Mouse (Mus musculus): ENCODE measurements around the gene Cmtm8. TPM values are rescaled to one million over a fixed set of nuclear protein-coding genes. Genes with fewer than 3 reads are reported as not detected.

Cmtm8 gene
- polyA plus RNA-seq, 1 experiment = not detected

DNA sequence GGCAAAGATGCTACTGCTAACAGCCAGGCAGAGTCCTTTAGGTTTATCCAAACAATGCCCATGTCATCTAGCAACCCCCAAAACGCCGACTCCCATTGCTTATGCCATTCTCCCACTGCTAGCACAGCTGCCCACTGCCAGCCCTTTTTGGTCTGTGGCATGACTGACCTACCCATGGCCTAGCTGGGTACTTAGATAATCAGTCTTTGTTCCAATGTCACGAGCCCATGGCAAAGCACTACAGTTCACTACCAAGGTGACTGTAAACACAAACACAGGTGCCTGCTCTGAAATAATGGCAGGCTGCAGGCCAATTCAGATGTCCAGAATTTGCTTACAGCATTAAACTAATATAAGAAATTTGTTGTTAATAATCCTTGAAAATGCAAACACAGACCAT lies 25.0 kb downstream of the Cmtm8 start:
- H3K27me3 ChIP-seq (ENCODE audit: control insufficient read depth, insufficient read depth, insufficient read length) = no peaks in the 10 kb centered on the region
- no peaks in the 10 kb centered on the region for H3K79me2 ChIP-seq (ENCODE audit: control insufficient read depth, insufficient read depth)
- no peaks in the 10 kb centered on the region for H3K36me3 ChIP-seq (ENCODE audit: control insufficient read depth, insufficient read depth)
- no peak overlapping the region for H3K4me2 ChIP-seq (ENCODE audit: low read depth)
- H3K4me3 ChIP-seq = no peak overlapping the region
- H3ac ChIP-seq (ENCODE audit: control insufficient read depth, insufficient read length) = no peak overlapping the region
- TF ChIP-seq POLR2AphosphoS2 (IDR thresholded peaks at IDR 0.05; ENCODE audit: insufficient read length, low read depth) = no peak
- TF ChIP-seq POLR2A (IDR thresholded peaks at IDR 0.05; ENCODE audit: insufficient read length, low read depth) = no peak
- no peak for TF ChIP-seq MYOD1 (IDR thresholded peaks at IDR 0.05; ENCODE audit: control insufficient read depth in 1 of 3, insufficient read length in 2 of 3, low read depth in 2 of 3)
- TF ChIP-seq MYOG (IDR thresholded peaks at IDR 0.05; ENCODE audit: control insufficient read depth in 1 of 3, insufficient read depth in 1 of 3, insufficient read length in 2 of 3, low read depth in 2 of 3) = no peak
- no peak for TF ChIP-seq E2F4 (IDR thresholded peaks at IDR 0.05; ENCODE audit: insufficient read depth)
- TF ChIP-seq REST (IDR thresholded peaks at IDR 0.05; ENCODE audit: insufficient read depth, insufficient read length) = no peak
- TF ChIP-seq TCF12 (IDR thresholded peaks at IDR 0.05; ENCODE audit: insufficient read depth, poor library complexity, severe bottlenecking) = no peak
- no peak for TF ChIP-seq USF1 (IDR thresholded peaks at IDR 0.05; ENCODE audit: low read depth)
- no peak for TF ChIP-seq CEBPB (IDR thresholded peaks at IDR 0.05; ENCODE audit: insufficient read depth, poor library complexity, severe bottlenecking)
- no peak for TF ChIP-seq TCF3 (IDR thresholded peaks at IDR 0.05; ENCODE audit: insufficient read length, low read depth)
- no peak for TF ChIP-seq SRF (IDR thresholded peaks at IDR 0.05; ENCODE audit: control insufficient read depth, insufficient read length, low read depth)
- no peak for TF ChIP-seq MAX (IDR thresholded peaks at IDR 0.05; ENCODE audit: low read depth)

DNA sequence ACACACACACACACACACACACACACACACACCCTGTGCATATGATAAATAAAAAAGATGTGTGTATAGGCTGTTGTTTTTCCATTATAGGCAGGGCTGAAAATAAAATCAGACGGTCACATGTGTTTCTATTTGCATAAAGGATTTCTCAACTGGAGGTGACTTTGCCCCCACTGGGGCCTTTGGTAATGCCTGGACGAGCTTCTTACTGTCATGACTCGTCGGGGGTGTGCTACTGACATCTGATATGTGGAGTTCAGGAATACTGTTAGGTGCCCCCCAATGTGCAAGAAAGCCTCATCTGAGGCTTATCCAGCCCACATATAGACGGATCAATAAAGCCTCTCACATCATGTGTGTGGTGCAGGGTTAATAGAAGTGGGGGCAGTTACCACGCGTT lies 26.9 kb downstream of the Cmtm8 start:
- H3ac ChIP-seq (ENCODE audit: control insufficient read depth, insufficient read length) = no peak overlapping the region
- H3K36me3 ChIP-seq (ENCODE audit: control insufficient read depth, insufficient read depth) = no peaks in the 10 kb centered on the region
- H3K27me3 ChIP-seq (ENCODE audit: control insufficient read depth, insufficient read depth, insufficient read length) = no peaks in the 10 kb centered on the region
- H3K79me2 ChIP-seq (ENCODE audit: control insufficient read depth, insufficient read depth) = no peaks in the 10 kb centered on the region
- H3K4me2 ChIP-seq (ENCODE audit: low read depth) = no peak overlapping the region
- TF ChIP-seq MYOG (IDR thresholded peaks at IDR 0.05; ENCODE audit: control insufficient read depth in 1 of 3, insufficient read depth in 1 of 3, insufficient read length in 2 of 3, low read depth in 2 of 3) (no peak), USF1 (IDR thresholded peaks at IDR 0.05; ENCODE audit: low read depth) (no peak), TCF3 (IDR thresholded peaks at IDR 0.05; ENCODE audit: insufficient read length, low read depth) (no peak), MAX (IDR thresholded peaks at IDR 0.05; ENCODE audit: low read depth) (no peak), REST (IDR thresholded peaks at IDR 0.05; ENCODE audit: insufficient read depth, insufficient read length) (no peak), E2F4 (IDR thresholded peaks at IDR 0.05; ENCODE audit: insufficient read depth) (no peak)
- no peak overlapping the region for H3K4me3 ChIP-seq

DNA sequence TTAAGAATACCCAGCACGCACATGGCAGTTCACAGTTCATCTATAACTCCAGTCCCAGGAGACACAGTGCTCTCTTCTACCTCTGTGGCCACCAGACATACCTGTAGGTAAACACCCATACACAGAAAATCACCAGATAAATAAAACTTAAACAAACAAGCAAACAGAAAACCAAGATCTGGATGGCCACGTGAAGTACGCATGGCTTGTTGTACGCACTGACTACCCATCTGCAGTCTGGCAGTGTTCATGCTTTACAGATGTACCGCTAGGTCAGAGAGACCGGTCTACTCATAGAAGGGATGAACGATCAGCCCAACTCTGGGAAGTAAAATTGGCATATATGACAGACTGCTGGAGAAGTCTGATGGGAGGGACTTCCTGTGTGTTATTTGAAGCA lies 27.8 kb downstream of the Cmtm8 start:
- Histone ChIP-seq H3K79me2 (ENCODE audit: control insufficient read depth, insufficient read depth) (no peaks in the 10 kb centered on the region), H3K4me3 (no peak overlapping the region), H3ac (ENCODE audit: control insufficient read depth, insufficient read length) (no peak overlapping the region), H3K36me3 (ENCODE audit: control insufficient read depth, insufficient read depth) (no peaks in the 10 kb centered on the region), H3K4me2 (ENCODE audit: low read depth) (no peak overlapping the region), H3K27me3 (ENCODE audit: control insufficient read depth, insufficient read depth, insufficient read length) (no peaks in the 10 kb centered on the region)
- TF ChIP-seq TCF12 (IDR thresholded peaks at IDR 0.05; ENCODE audit: insufficient read depth, poor library complexity, severe bottlenecking) = no peak
- TF ChIP-seq SRF (IDR thresholded peaks at IDR 0.05; ENCODE audit: control insufficient read depth, insufficient read length, low read depth) = no peak
- no peak for TF ChIP-seq REST (IDR thresholded peaks at IDR 0.05; ENCODE audit: insufficient read depth, insufficient read length)
- TF ChIP-seq MYOG (IDR thresholded peaks at IDR 0.05; ENCODE audit: control insufficient read depth in 1 of 3, insufficient read depth in 1 of 3, insufficient read length in 2 of 3, low read depth in 2 of 3) = no peak
- TF ChIP-seq TCF3 (IDR thresholded peaks at IDR 0.05; ENCODE audit: insufficient read length, low read depth) = no peak
- TF ChIP-seq CEBPB (IDR thresholded peaks at IDR 0.05; ENCODE audit: insufficient read depth, poor library complexity, severe bottlenecking) = no peak
- no peak for TF ChIP-seq E2F4 (IDR thresholded peaks at IDR 0.05; ENCODE audit: insufficient read depth)

DNA sequence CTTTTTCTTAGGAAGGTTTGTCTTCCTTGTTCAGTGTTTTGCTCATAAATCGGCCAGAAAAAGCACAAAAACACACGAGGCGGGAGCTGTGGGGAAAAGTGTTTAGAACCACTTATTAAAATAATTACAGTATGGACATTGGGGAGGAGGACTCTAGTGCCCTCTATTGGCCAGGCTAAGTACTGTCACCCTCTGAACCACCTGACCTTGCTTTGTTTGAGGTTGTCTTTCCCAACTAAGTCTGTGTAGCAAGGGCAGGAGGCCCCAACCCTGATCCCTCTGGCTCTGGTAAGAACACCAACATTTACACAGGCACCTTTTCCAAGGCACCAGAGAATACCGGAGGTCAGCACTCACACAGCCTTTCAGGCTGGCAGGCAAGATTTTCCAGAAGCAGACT lies 28.6 kb downstream of the Cmtm8 start:
- no peaks in the 10 kb centered on the region for H3K79me2 ChIP-seq (ENCODE audit: control insufficient read depth, insufficient read depth)
- TF ChIP-seq MYOD1 (IDR thresholded peaks at IDR 0.05; ENCODE audit: control insufficient read depth in 1 of 3, insufficient read length in 2 of 3, low read depth in 2 of 3) = no peak
- TF ChIP-seq TCF3 (IDR thresholded peaks at IDR 0.05; ENCODE audit: insufficient read length, low read depth) = no peak
- no peak for TF ChIP-seq REST (IDR thresholded peaks at IDR 0.05; ENCODE audit: insufficient read depth, insufficient read length)
- TF ChIP-seq TCF12 (IDR thresholded peaks at IDR 0.05; ENCODE audit: insufficient read depth, poor library complexity, severe bottlenecking) = no peak
- no peak for TF ChIP-seq MAX (IDR thresholded peaks at IDR 0.05; ENCODE audit: low read depth)
- no peak for TF ChIP-seq E2F4 (IDR thresholded peaks at IDR 0.05; ENCODE audit: insufficient read depth)
- TF ChIP-seq POLR2A (IDR thresholded peaks at IDR 0.05; ENCODE audit: insufficient read length, low read depth) = no peak
- TF ChIP-seq USF1 (IDR thresholded peaks at IDR 0.05; ENCODE audit: low read depth) = peak; percentile 36
- H3K27me3 ChIP-seq (ENCODE audit: control insufficient read depth, insufficient read depth, insufficient read length) = no peaks in the 10 kb centered on the region
- H3K4me3 ChIP-seq = no peak overlapping the region
- H3K36me3 ChIP-seq (ENCODE audit: control insufficient read depth, insufficient read depth) = no peaks in the 10 kb centered on the region
- no peak overlapping the region for H3ac ChIP-seq (ENCODE audit: control insufficient read depth, insufficient read length)
- no peak overlapping the region for H3K4me2 ChIP-seq (ENCODE audit: low read depth)

DNA sequence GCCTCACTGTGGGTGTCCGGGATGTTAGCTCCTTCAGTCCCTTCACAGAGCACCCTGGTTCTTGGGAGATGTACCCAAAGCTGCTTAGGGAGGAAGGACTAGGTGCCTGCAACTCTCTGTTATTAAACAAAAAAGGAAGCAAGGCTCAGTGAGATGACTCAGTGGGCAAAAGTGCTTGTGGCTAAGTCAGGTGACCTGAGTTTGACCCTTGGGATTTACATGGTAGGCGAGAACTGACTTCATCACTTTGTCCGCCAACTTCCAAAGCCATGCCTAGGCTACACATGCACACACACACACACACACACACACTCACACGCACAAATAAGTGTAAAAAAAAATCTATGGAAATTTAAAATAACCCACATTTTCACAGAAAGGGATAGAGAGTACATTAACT lies 32.0 kb downstream of the Cmtm8 start:
- no peak overlapping the region for H3ac ChIP-seq (ENCODE audit: control insufficient read depth, insufficient read length)
- TF ChIP-seq USF1 (IDR thresholded peaks at IDR 0.05; ENCODE audit: low read depth) = peak; percentile 74
- no peak for TF ChIP-seq TCF12 (IDR thresholded peaks at IDR 0.05; ENCODE audit: insufficient read depth, poor library complexity, severe bottlenecking)
- H3K4me3 ChIP-seq = no peak overlapping the region
- H3K79me2 ChIP-seq (ENCODE audit: control insufficient read depth, insufficient read depth) = no peaks in the 10 kb centered on the region
- H3K4me2 ChIP-seq (ENCODE audit: low read depth) = no peak overlapping the region
- H3K36me3 ChIP-seq (ENCODE audit: control insufficient read depth, insufficient read depth) = no peaks in the 10 kb centered on the region
- no peaks in the 10 kb centered on the region for H3K27me3 ChIP-seq (ENCODE audit: control insufficient read depth, insufficient read depth, insufficient read length)
